Mouse (Mus musculus): ENCODE data around the gene Galc. TPM values are rescaled to one million over a fixed set of nuclear protein-coding genes. Genes with fewer than 3 reads are reported as not detected.

Galc gene
- polyA plus RNA-seq, 1 experiment, result 9.0 TPM

DNA sequence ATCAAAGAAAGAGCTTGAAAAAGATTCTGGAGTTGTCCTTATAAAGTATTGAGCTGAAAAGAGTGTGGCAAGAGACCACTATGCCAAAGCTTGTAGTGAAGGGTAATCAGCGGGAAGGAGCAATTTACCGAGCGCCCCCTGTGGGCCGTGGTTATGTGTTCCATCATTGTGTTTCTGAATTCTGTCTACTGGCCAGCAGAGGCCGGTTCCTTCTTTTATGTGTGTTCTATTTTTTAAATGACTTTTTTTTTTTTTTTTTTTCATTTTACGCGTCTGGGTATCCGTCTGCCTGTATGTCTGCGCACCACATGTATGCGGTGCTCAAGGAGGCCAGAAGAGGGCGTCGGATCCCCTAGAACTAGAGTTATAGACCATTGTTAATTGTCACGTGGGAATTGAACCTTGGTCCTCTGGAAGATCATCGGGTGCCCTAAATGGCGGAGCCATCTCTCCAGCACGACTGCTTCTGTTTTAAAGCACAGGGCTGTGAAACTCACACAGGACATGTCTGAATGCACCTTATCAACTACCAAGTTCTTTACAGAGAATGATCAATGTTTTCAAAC is 78.9 kb downstream of the Galc start:
- H3K36me3 ChIP-seq (ENCODE audit: control insufficient read depth, insufficient read depth), result no peaks in the 10 kb centered on the region
- H3K27me3 ChIP-seq (ENCODE audit: control insufficient read depth, insufficient read depth, insufficient read length), result no peaks in the 10 kb centered on the region
- TF ChIP-seq MYOD1 (IDR thresholded peaks at IDR 0.05; ENCODE audit: control insufficient read depth, insufficient read length, low read depth) (no peak), CTCF (IDR thresholded peaks at IDR 0.05; ENCODE audit: control insufficient read depth, insufficient read depth, insufficient read length) (no peak), MYOG (IDR thresholded peaks at IDR 0.05; ENCODE audit: control insufficient read depth, extremely low read depth, insufficient read length) (no peak), USF1 (IDR thresholded peaks at IDR 0.05; ENCODE audit: low read depth) (no peak), CEBPB (IDR thresholded peaks at IDR 0.05; ENCODE audit: low read depth) (no peak), MAX (IDR thresholded peaks at IDR 0.05) (no peak), FOSL1 (IDR thresholded peaks at IDR 0.05; ENCODE audit: insufficient read depth, low read length, poor library complexity, severe bottlenecking) (no peak)
- H3ac ChIP-seq (ENCODE audit: control insufficient read depth, insufficient read length, low read depth), result no peak overlapping the region
- no peaks in the 10 kb centered on the region for H3K79me2 ChIP-seq (ENCODE audit: control insufficient read depth, insufficient read depth)
- no peak overlapping the region for H3K4me3 ChIP-seq (ENCODE audit: insufficient read depth, poor library complexity, severe bottlenecking)
- H3K79me3 ChIP-seq (ENCODE audit: low read depth), result no peaks in the 10 kb centered on the region

GRCm38 (mm10) chr12:98179496-98179895 is 79.8 kb downstream of the Galc start:
- H3ac ChIP-seq (ENCODE audit: control insufficient read depth, insufficient read length, low read depth), result no peak overlapping the region
- H3K27me3 ChIP-seq (ENCODE audit: control insufficient read depth, insufficient read depth, insufficient read length), result no peaks in the 10 kb centered on the region
- no peak overlapping the region for H3K4me3 ChIP-seq (ENCODE audit: insufficient read depth, poor library complexity, severe bottlenecking)
- TF ChIP-seq CTCF (IDR thresholded peaks at IDR 0.05; ENCODE audit: control insufficient read depth, insufficient read depth, insufficient read length) (no peak), USF1 (IDR thresholded peaks at IDR 0.05; ENCODE audit: low read depth) (no peak), MAX (IDR thresholded peaks at IDR 0.05) (no peak), MYOG (IDR thresholded peaks at IDR 0.05; ENCODE audit: control insufficient read depth, extremely low read depth, insufficient read length) (no peak), CEBPB (IDR thresholded peaks at IDR 0.05; ENCODE audit: low read depth) (no peak), FOSL1 (IDR thresholded peaks at IDR 0.05; ENCODE audit: insufficient read depth, low read length, poor library complexity, severe bottlenecking) (no peak), MYOD1 (IDR thresholded peaks at IDR 0.05; ENCODE audit: control insufficient read depth, insufficient read length, low read depth) (no peak)
- H3K79me2 ChIP-seq (ENCODE audit: control insufficient read depth, insufficient read depth), result no peaks in the 10 kb centered on the region
- H3K79me3 ChIP-seq (ENCODE audit: low read depth), result no peaks in the 10 kb centered on the region
- H3K36me3 ChIP-seq (ENCODE audit: control insufficient read depth, insufficient read depth), result no peaks in the 10 kb centered on the region

DNA sequence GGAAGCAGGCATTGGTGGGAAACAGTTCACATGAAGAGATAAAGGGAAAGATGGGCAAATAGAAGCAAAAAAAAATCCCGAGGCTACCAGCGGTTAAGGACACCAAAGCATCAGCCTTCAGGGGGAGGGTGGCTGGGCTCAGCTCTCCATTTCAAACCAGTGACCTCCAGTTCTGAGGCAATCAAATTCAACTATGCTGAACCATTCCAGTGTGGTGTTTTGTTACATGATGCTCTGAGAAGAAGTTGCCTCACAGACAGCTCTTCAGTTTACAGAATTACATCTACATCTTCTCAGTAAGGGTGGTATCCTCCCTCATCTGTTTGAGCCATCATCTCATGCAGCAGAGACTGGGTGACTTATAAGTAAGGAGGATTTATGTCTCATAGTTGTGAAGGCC is 82.6 kb downstream of the Galc start:
- H3K4me3 ChIP-seq (ENCODE audit: insufficient read depth, poor library complexity, severe bottlenecking), result no peak overlapping the region
- no peaks in the 10 kb centered on the region for H3K79me3 ChIP-seq (ENCODE audit: low read depth)
- no peaks in the 10 kb centered on the region for H3K27me3 ChIP-seq (ENCODE audit: control insufficient read depth, insufficient read depth, insufficient read length)
- no peak for TF ChIP-seq MYOG (IDR thresholded peaks at IDR 0.05; ENCODE audit: control insufficient read depth, extremely low read depth, insufficient read length)
- no peak for TF ChIP-seq CEBPB (IDR thresholded peaks at IDR 0.05; ENCODE audit: low read depth)
- no peak for TF ChIP-seq MYOD1 (IDR thresholded peaks at IDR 0.05; ENCODE audit: control insufficient read depth, insufficient read length, low read depth)
- TF ChIP-seq USF1 (IDR thresholded peaks at IDR 0.05; ENCODE audit: low read depth), result no peak
- no peak for TF ChIP-seq FOSL1 (IDR thresholded peaks at IDR 0.05; ENCODE audit: insufficient read depth, low read length, poor library complexity, severe bottlenecking)
- TF ChIP-seq MAX (IDR thresholded peaks at IDR 0.05), result no peak
- no peak for TF ChIP-seq CTCF (IDR thresholded peaks at IDR 0.05; ENCODE audit: control insufficient read depth, insufficient read depth, insufficient read length)
- no peak overlapping the region for H3ac ChIP-seq (ENCODE audit: control insufficient read depth, insufficient read length, low read depth)
- no peaks in the 10 kb centered on the region for H3K79me2 ChIP-seq (ENCODE audit: control insufficient read depth, insufficient read depth)
- H3K36me3 ChIP-seq (ENCODE audit: control insufficient read depth, insufficient read depth), result no peaks in the 10 kb centered on the region

GRCm38 (mm10) chr12:98161901-98162300 is 97.4 kb downstream of the Galc start:
- TF ChIP-seq MYOD1 (IDR thresholded peaks at IDR 0.05; ENCODE audit: control insufficient read depth, insufficient read length, low read depth), result no peak
- no peak for TF ChIP-seq CTCF (IDR thresholded peaks at IDR 0.05; ENCODE audit: control insufficient read depth, insufficient read depth, insufficient read length)
- TF ChIP-seq MAX (IDR thresholded peaks at IDR 0.05), result no peak
- no peak for TF ChIP-seq CEBPB (IDR thresholded peaks at IDR 0.05; ENCODE audit: low read depth)
- TF ChIP-seq MYOG (IDR thresholded peaks at IDR 0.05; ENCODE audit: control insufficient read depth, extremely low read depth, insufficient read length), result no peak
- TF ChIP-seq USF1 (IDR thresholded peaks at IDR 0.05; ENCODE audit: low read depth), result no peak
- TF ChIP-seq FOSL1 (IDR thresholded peaks at IDR 0.05; ENCODE audit: insufficient read depth, low read length, poor library complexity, severe bottlenecking), result no peak

GRCm38 (mm10) chr12:98160867-98161266 is 98.4 kb downstream of the Galc start:
- no peaks in the 10 kb centered on the region for H3K79me3 ChIP-seq (ENCODE audit: low read depth)
- no peak overlapping the region for H3K4me3 ChIP-seq (ENCODE audit: insufficient read depth, poor library complexity, severe bottlenecking)
- no peaks in the 10 kb centered on the region for H3K79me2 ChIP-seq (ENCODE audit: control insufficient read depth, insufficient read depth)
- H3K36me3 ChIP-seq (ENCODE audit: control insufficient read depth, insufficient read depth), result no peaks in the 10 kb centered on the region
- no peaks in the 10 kb centered on the region for H3K27me3 ChIP-seq (ENCODE audit: control insufficient read depth, insufficient read depth, insufficient read length)
- TF ChIP-seq MAX (IDR thresholded peaks at IDR 0.05) (no peak), MYOG (IDR thresholded peaks at IDR 0.05; ENCODE audit: control insufficient read depth, extremely low read depth, insufficient read length) (no peak), USF1 (IDR thresholded peaks at IDR 0.05; ENCODE audit: low read depth) (no peak), CEBPB (IDR thresholded peaks at IDR 0.05; ENCODE audit: low read depth) (no peak), MYOD1 (IDR thresholded peaks at IDR 0.05; ENCODE audit: control insufficient read depth, insufficient read length, low read depth) (no peak), FOSL1 (IDR thresholded peaks at IDR 0.05; ENCODE audit: insufficient read depth, low read length, poor library complexity, severe bottlenecking) (no peak), CTCF (IDR thresholded peaks at IDR 0.05; ENCODE audit: control insufficient read depth, insufficient read depth, insufficient read length) (no peak)
- H3ac ChIP-seq (ENCODE audit: control insufficient read depth, insufficient read length, low read depth), result no peak overlapping the region

More at GRCm38 (mm10) chr12:98161901-98162300, 97.4 kb downstream of the Galc start:
- H3K79me2 ChIP-seq (ENCODE audit: control insufficient read depth, insufficient read depth), result no peaks in the 10 kb centered on the region
- no peaks in the 10 kb centered on the region for H3K79me3 ChIP-seq (ENCODE audit: low read depth)
- no peak overlapping the region for H3ac ChIP-seq (ENCODE audit: control insufficient read depth, insufficient read length, low read depth)
- no peak overlapping the region for H3K4me3 ChIP-seq (ENCODE audit: insufficient read depth, poor library complexity, severe bottlenecking)
- H3K36me3 ChIP-seq (ENCODE audit: control insufficient read depth, insufficient read depth), result no peaks in the 10 kb centered on the region
- no peaks in the 10 kb centered on the region for H3K27me3 ChIP-seq (ENCODE audit: control insufficient read depth, insufficient read depth, insufficient read length)

Other genes with a start within 250 kb of the Galc start
- not detected for gene Gpr65, start 9.2 kb upstream of the Galc start, polyA plus RNA-seq (2012; fragmentation: generic; extraction: Trizol)